Mouse (Mus musculus) urinary bladder, postnatal 4 days (tissue): ENCODE measurements at regions not wholly inside any gene's neighbourhood (a gene's known extent, or its start where the extent isn't known, plus 50 kb on each side); places are given as distances from the start of the nearest gene placed in this dataset.

Experiments used
- DNase-seq, 2 experiments: peaks; one replicate each; pipeline ENCODE4 v3.0.0; 2021 to 2022; ENCODE audit warnings: low spot score in 2 of 2

- DNase-seq: no peak
Measured at GRCm38 (mm10) chr17:9995321-9995720, 324.3 kb downstream of the Qk start.

GRCm38 (mm10) chr17:9990744-9991143 is 321.2 kb upstream of the Pabpc6 start:
- no peak for DNase-seq

- DNase-seq: no peak
Measured at GRCm38 (mm10) chr17:9981273-9981672, 311.8 kb upstream of the Pabpc6 start.

- DNase-seq: no peak
Measured at GRCm38 (mm10) chr17:9976866-9977421, 307.4 kb upstream of the Pabpc6 start.

- no peak for DNase-seq
Measured at GRCm38 (mm10) chr17:9975995-9976394, 306.5 kb upstream of the Pabpc6 start.

GRCm38 (mm10) chr17:9975153-9975552 is 305.6 kb upstream of the Pabpc6 start:
- no peak for DNase-seq

GRCm38 (mm10) chr17:9967988-9968387 is 298.5 kb upstream of the Pabpc6 start:
- no peak for DNase-seq

- DNase-seq: no peak
Measured at GRCm38 (mm10) chr17:9962893-9963436, 293.4 kb upstream of the Pabpc6 start.

GRCm38 (mm10) chr17:9948985-9949667 is 279.6 kb upstream of the Pabpc6 start:
- no peak for DNase-seq

- no peak for DNase-seq
Measured at GRCm38 (mm10) chr17:9947609-9948008, 278.1 kb upstream of the Pabpc6 start.

- no peak for DNase-seq
Measured at GRCm38 (mm10) chr17:9944513-9944912, 275.0 kb upstream of the Pabpc6 start.

- no peak for DNase-seq
Measured at GRCm38 (mm10) chr17:9942171-9942570, 272.7 kb upstream of the Pabpc6 start.

GRCm38 (mm10) chr17:9939576-9939975 is 270.1 kb upstream of the Pabpc6 start:
- DNase-seq: no peak

GRCm38 (mm10) chr17:9938426-9938825 is 268.9 kb upstream of the Pabpc6 start:
- DNase-seq: no peak

- no peak for DNase-seq
Measured at GRCm38 (mm10) chr17:9937211-9937610, 267.7 kb upstream of the Pabpc6 start.

- DNase-seq: no peak
Measured at GRCm38 (mm10) chr17:9932186-9932585, 262.7 kb upstream of the Pabpc6 start.

- DNase-seq: no peak
Measured at GRCm38 (mm10) chr17:9931526-9931925, 262.0 kb upstream of the Pabpc6 start.

GRCm38 (mm10) chr17:9929448-9930088 is 260.1 kb upstream of the Pabpc6 start:
- no peak for DNase-seq

- no peak for DNase-seq
Measured at GRCm38 (mm10) chr17:9927724-9928123, 258.2 kb upstream of the Pabpc6 start.

- DNase-seq: no peak
Measured at GRCm38 (mm10) chr17:9926308-9926707, 256.8 kb upstream of the Pabpc6 start.

GRCm38 (mm10) chr17:9921326-9921725 is 251.8 kb upstream of the Pabpc6 start:
- DNase-seq: no peak

- no peak for DNase-seq
Measured at GRCm38 (mm10) chr17:9917031-9917430, 247.5 kb upstream of the Pabpc6 start.

- no peak for DNase-seq
Measured at GRCm38 (mm10) chr17:9910856-9911255, 241.3 kb upstream of the Pabpc6 start.
